Mouse (Mus musculus) erythroblast, embryonic 14.5 days (primary cell): ENCODE results near the gene Borcs6.

ENCODE experiments used
- GATA1 ChIP-seq: IDR thresholded peaks from 2 replicates; pipeline ENCODE4 v1.6.1; 2012; ENCODE audit warnings: low read length, inconsistent platforms, mixed read lengths
- TAL1 ChIP-seq: IDR thresholded peaks from 3 replicates; pipeline ENCODE4 v1.6.1; 2012; ENCODE audit warnings: low read length, inconsistent platforms, mixed read lengths

DNA sequence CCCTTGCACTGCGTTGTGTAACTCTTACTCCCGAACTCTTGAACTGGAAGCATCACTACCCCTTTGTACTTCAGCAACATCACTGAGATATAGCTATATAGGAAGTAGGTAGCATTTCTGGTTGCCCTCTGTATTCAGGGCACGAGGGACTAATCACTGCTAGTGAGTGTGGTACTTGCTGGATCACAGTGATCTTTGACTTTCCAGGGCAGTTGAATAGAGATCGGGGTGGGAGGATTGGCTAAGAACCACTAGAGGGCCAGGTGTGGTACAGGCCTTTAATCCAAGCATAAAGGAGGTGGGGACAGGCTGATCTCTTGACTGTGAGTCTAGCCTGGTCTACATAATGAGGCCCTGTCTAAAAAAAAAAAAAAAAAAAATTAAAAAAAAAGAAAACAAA lies 33.4 kb downstream of the Borcs6 start:
- no peak for TF ChIP-seq GATA1
- TF ChIP-seq TAL1, result no peak
